Mouse (Mus musculus): ENCODE data around the gene 4930516K23Rik.

4930516K23Rik gene

DNA sequence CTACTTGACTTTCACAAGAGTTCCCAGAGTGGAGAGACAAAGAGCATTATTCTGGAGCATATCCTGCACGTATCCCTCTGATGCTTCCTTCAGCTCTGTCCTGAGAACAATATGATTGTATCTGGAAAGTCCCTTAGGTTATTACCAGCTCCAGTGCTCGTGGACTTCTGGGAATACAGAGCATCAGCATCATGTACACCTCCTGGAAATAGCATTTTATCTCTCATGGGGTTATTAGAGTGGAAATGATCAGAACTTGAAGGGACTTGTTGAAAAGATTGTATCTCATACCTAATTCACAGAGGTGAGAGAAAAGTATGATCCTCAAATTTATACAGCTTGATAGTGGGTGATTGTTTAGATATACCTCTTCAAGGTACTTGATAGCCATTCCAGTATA is at the start of gene 4930516K23Rik:
Gene 4930516K23Rik (minus strand): TSS at position 101 of the 400 bp plus-strand sequence.
- no peak for DNase-seq (ENCODE audit: low spot score in 2 of 2)

DNA sequence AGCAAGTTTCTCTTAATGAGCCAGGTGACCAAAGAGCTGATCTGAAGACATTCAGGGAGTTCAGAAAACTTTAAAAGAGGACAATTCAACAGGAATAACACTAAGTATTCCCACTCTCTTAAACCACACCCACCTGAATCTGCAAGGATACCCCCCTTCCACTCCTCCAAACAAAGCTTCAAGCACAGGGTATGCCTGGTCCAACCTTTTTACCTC is 43.4 kb upstream of the 4930516K23Rik start, which contains the start of gene Olfr646:
Gene Olfr646 (plus strand): TSS at position 117 of the 216 bp plus-strand sequence.
- no peak for DNase-seq (ENCODE audit: low spot score in 2 of 2)

GRCm38 (mm10) chr7:104103913-104104756 is 42.9 kb upstream of the 4930516K23Rik start:
- DNase-seq (ENCODE audit: low spot score in 2 of 2): no peak

DNA sequence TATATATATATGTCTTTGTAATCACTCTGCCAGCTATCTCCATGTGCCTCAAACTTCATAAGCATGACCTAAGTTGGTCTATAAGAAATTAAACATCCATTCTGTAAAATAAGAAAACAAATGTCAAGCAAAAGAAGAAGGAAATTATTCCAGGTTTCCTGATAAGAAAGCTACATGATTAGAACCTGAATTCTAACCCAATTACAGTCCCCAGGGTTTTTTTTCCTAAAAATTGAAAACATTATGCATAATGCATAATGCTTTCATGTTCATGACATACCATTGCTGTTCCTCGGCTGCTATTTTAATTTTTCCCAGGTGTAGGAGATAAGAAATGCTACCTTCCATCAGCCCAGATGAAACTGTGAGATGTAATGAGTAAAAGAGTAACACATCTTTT is 24.1 kb upstream of the 4930516K23Rik start, which contains the start of gene Olfr645:
Gene Olfr645 (minus strand): TSS at position 101 of the 400 bp plus-strand sequence.
- no peak for DNase-seq (ENCODE audit: low spot score in 2 of 2)

- DNase-seq (ENCODE audit: low spot score in 2 of 2): no peak
Measured at GRCm38 (mm10) chr7:104071769-104072168, 10.5 kb upstream of the 4930516K23Rik start, which contains the start of gene Olfr644. Gene Olfr644, minus strand, starts transcription at chr7:104071869.

- DNase-seq (ENCODE audit: low spot score in 2 of 2): no peak
Measured at GRCm38 (mm10) chr7:104059215-104059614, 2.0 kb downstream of the 4930516K23Rik start.

- DNase-seq (ENCODE audit: low spot score in 2 of 2): no peak
Measured at GRCm38 (mm10) chr7:104052566-104052965, 8.7 kb downstream of the 4930516K23Rik start, which contains the start of gene Olfr642. Gene Olfr642, minus strand, starts transcription at chr7:104052666.

GRCm38 (mm10) chr7:104050745-104051144 is 10.5 kb downstream of the 4930516K23Rik start:
- DNase-seq (ENCODE audit: low spot score in 2 of 2): no peak

DNA sequence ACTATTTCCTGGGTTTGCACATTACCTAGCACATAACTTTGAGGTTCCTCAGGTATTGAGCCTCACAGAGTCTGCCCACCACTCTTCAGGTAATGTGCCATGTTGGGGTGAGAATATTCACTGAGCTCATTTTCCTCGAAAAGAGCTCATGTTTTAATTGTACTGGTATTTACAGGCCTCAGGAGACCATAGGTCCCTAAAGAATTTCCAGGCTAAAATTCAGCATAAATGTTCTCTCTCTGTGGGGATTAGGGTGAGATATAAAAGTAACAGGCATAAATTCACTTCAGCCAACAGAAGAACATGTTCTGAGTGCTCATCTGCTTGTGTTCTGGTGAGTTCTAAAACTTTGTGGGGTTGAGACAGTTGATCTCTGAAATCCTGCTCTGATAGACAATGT is 26.1 kb downstream of the 4930516K23Rik start, which contains the start of gene Olfr641:
Gene Olfr641 (plus strand): TSS at position 301 of the 400 bp plus-strand sequence.
- no peak for DNase-seq (ENCODE audit: low spot score in 2 of 2)

DNA sequence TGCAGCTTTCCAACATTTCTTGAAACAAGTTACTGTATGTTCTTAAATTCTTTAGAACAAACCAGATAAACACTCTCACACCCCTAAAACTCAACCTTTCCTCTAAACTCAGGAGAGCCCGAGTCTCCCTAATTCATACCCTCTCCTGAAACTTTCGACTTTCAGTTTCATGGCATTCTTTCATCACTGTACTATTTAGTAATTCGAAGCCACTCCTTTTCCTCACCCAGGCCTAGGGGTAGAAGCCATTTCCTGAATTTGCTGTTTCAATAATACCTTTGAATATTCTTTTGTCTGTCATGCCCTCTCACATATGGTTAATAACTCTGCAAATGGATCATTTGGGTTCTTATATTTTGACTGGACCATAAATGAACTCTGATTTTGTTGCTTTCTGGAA is 34.3 kb downstream of the 4930516K23Rik start:
- DNase-seq (ENCODE audit: low spot score in 2 of 2): no peak

GRCm38 (mm10) chr7:104025473-104025872 is 35.8 kb downstream of the 4930516K23Rik start, which contains the start of gene Olfr640:
Gene Olfr640, minus strand, starts transcription at chr7:104025573.
- no peak for DNase-seq (ENCODE audit: low spot score in 2 of 2)

DNA sequence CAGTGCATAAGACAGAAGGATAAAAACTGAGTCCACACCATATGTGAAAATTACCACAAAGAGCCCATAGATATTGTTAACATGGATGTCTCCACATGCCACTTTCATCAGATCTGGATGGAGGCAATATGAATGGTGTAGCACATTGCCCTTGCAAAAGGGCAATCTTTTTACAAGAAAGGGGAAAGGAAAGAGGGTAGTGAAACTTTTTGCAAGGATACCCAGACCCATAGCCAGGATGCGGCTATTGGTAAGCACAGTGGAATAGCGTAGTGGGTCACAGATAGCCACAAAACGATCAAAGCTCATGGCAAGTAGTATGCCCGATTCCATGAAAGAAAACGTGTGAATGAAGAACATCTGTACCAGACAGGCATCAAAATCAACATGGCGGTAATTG is 39.6 kb downstream of the 4930516K23Rik start:
- DNase-seq (ENCODE audit: low spot score in 2 of 2): no peak

- no peak for DNase-seq (ENCODE audit: low spot score in 2 of 2)
Measured at GRCm38 (mm10) chr7:104018953-104019352, 42.3 kb downstream of the 4930516K23Rik start.

GRCm38 (mm10) chr7:104017203-104017602 is 44.0 kb downstream of the 4930516K23Rik start, which contains the start of gene Olfr639:
Gene Olfr639, minus strand, starts transcription at chr7:104017303.
- DNase-seq (ENCODE audit: low spot score in 2 of 2): no peak
